Mouse (Mus musculus) erythroid progenitor cell, adult 5-6 weeks (primary cell): ENCODE data around the gene Ap3d1. TPM values are rescaled to one million over a fixed set of nuclear protein-coding genes. Genes with fewer than 3 reads are reported as not detected.

Source experiments
- ATAC-seq: replicated peaks from 2 replicates; pipeline ENCODE4 v1.8.0; 2016; ENCODE audit warnings: moderate number of reproducible peaks, mild to moderate bottlenecking, moderate TSS enrichment, inconsistent platforms; ENCODE audit not compliant: poor library complexity, low FRiP score, severe bottlenecking
- total RNA-seq, 2 experiments: library from RNA; stranded (forward) in 1 of 2; stranded (reverse) in 1 of 2; fragments of 150-400 nt in 1 of 2; fragments of 186-747, 209-891 nt in 1 of 2; gene quantifications; 2 replicates each; pipeline versions ENCODE4 v1.2.3 to v1.2.4; 2015 to 2017; ENCODE audit warnings: low replicate concordance in 2 of 2

Ap3d1 gene
- total RNA-seq, 2 experiments from 2014 or later: 42.8 to 111 TPM

- no peak for ATAC-seq
Observed at GRCm38 (mm10) chr10:80760596-80761524, 18.8 kb upstream of the Ap3d1 start.

GRCm38 (mm10) chr10:80758651-80759050, 16.6 kb upstream of the Ap3d1 start:
- no peak for ATAC-seq

- ATAC-seq: peak; percentile 70
Observed at GRCm38 (mm10) chr10:80757717-80758116, 15.7 kb upstream of the Ap3d1 start.

- ATAC-seq: no peak
Observed at GRCm38 (mm10) chr10:80756967-80757366, 14.9 kb upstream of the Ap3d1 start.

- ATAC-seq: no peak
Observed at GRCm38 (mm10) chr10:80756509-80756908, 14.4 kb upstream of the Ap3d1 start.

GRCm38 (mm10) chr10:80756099-80756498, 14.0 kb upstream of the Ap3d1 start:
- ATAC-seq: no peak

- ATAC-seq: peak; percentile 37
Observed at GRCm38 (mm10) chr10:80755291-80756015, 13.4 kb upstream of the Ap3d1 start.

GRCm38 (mm10) chr10:80754594-80755290, 12.7 kb upstream of the Ap3d1 start, which contains the start of gene Dot1l:
TSS of gene Dot1l (plus strand) at chr10:80755206.
- ATAC-seq: peak; percentile 86

GRCm38 (mm10) chr10:80752079-80752625, 10.1 kb upstream of the Ap3d1 start:
- ATAC-seq: peak; percentile 16; the same call in 1 of the 2 replicates

- no peak for ATAC-seq
Observed at GRCm38 (mm10) chr10:80751188-80751832, 9.2 kb upstream of the Ap3d1 start.

GRCm38 (mm10) chr10:80748609-80749008, 6.5 kb upstream of the Ap3d1 start:
- no peak for ATAC-seq

GRCm38 (mm10) chr10:80747410-80747809, 5.3 kb upstream of the Ap3d1 start:
- peak; percentile 69 for ATAC-seq

- peak; percentile 73 for ATAC-seq
Observed at GRCm38 (mm10) chr10:80744262-80744661, 2.2 kb upstream of the Ap3d1 start.

GRCm38 (mm10) chr10:80741634-80742179, 357 bp downstream of the Ap3d1 start:
- ATAC-seq: no peak

GRCm38 (mm10) chr10:80741146-80741545, 918 bp downstream of the Ap3d1 start:
- ATAC-seq: no peak

GRCm38 (mm10) chr10:80738657-80739056, 3.4 kb downstream of the Ap3d1 start:
- no peak for ATAC-seq

GRCm38 (mm10) chr10:80736731-80737130, 5.3 kb downstream of the Ap3d1 start:
- no peak for ATAC-seq

GRCm38 (mm10) chr10:80732611-80733101, 9.4 kb downstream of the Ap3d1 start:
- no peak for ATAC-seq
